Mouse (Mus musculus): ENCODE results near the gene Entpd5. TPM values are rescaled to one million over a fixed set of nuclear protein-coding genes. Genes with fewer than 3 reads are reported as not detected.

Gene Entpd5
- total and polyA plus RNA-seq, 2 experiments from 2014 or later: 14.1 to 15.6 TPM

- no peak for ATAC-seq (ENCODE audit: low FRiP score)
- peaks cover 54% of the 10 kb centered on the region for H3K36me3 ChIP-seq (ENCODE audit: insufficient read depth, low read length)
Observed at GRCm38 (mm10) chr12:84347192-84347591, 61.6 kb downstream of the Entpd5 start.

GRCm38 (mm10) chr12:84336963-84337625 lies 71.7 kb downstream of the Entpd5 start:
- no peak overlapping the region for H3K9ac ChIP-seq (replicated peaks; ENCODE audit: low read length, poor library complexity, severe bottlenecking)
- H3K27me3 ChIP-seq (ENCODE audit: insufficient read depth, low read length): no peaks in the 10 kb centered on the region
- no peak overlapping the region for H3K4me3 ChIP-seq (ENCODE audit: low read depth, low read length)
- no peak overlapping the region for H3K27ac ChIP-seq (ENCODE audit: low read depth, low read length)
- ATAC-seq (ENCODE audit: low FRiP score) (no peak), DNase-seq (ENCODE audit: low spot score) (no peak)
- TF ChIP-seq CTCF (IDR thresholded peaks at IDR 0.05): no peak
- H3K4me1 ChIP-seq (ENCODE audit: insufficient read depth, low read length): no peaks in the 10 kb centered on the region
- H3K4me2 ChIP-seq (ENCODE audit: low read depth, low read length, poor library complexity, severe bottlenecking): no peak overlapping the region
- H3K9me3 ChIP-seq (ENCODE audit: low read length): no peaks in the 10 kb centered on the region
- H3K36me3 ChIP-seq (ENCODE audit: insufficient read depth, low read length): peaks cover 60% of the 10 kb centered on the region
- WGBS: 94% methylated on average over 11 of the region's 11 CpGs

More at GRCm38 (mm10) chr12:84347192-84347591, 61.6 kb downstream of the Entpd5 start:
- TF ChIP-seq CTCF (IDR thresholded peaks at IDR 0.05): peak; percentile 61
- no peaks in the 10 kb centered on the region for H3K9me3 ChIP-seq (ENCODE audit: low read length)
- no peak overlapping the region for H3K4me3 ChIP-seq (ENCODE audit: low read depth, low read length)
- 42% methylated on average over 2 of the region's 2 CpGs for WGBS
- peak; percentile 12 for DNase-seq (ENCODE audit: low spot score)
- no peak overlapping the region for H3K4me2 ChIP-seq (ENCODE audit: low read depth, low read length, poor library complexity, severe bottlenecking)
- no peak overlapping the region for H3K9ac ChIP-seq (replicated peaks; ENCODE audit: low read length, poor library complexity, severe bottlenecking)
- no peaks in the 10 kb centered on the region for H3K4me1 ChIP-seq (ENCODE audit: insufficient read depth, low read length)
- H3K27ac ChIP-seq (ENCODE audit: low read depth, low read length): no peak overlapping the region
- H3K27me3 ChIP-seq (ENCODE audit: insufficient read depth, low read length): no peaks in the 10 kb centered on the region

GRCm38 (mm10) chr12:84327111-84327512 lies 81.7 kb downstream of the Entpd5 start:
- H3K27ac ChIP-seq (ENCODE audit: low read depth, low read length): no peak overlapping the region
- no peak for ATAC-seq (ENCODE audit: low FRiP score)
- WGBS: 93% methylated on average over 4 of the region's 4 CpGs
- no peak overlapping the region for H3K9ac ChIP-seq (replicated peaks; ENCODE audit: low read length, poor library complexity, severe bottlenecking)
- H3K36me3 ChIP-seq (ENCODE audit: insufficient read depth, low read length): peaks cover 22% of the 10 kb centered on the region
- H3K27me3 ChIP-seq (ENCODE audit: insufficient read depth, low read length): no peaks in the 10 kb centered on the region
- no peak for TF ChIP-seq CTCF (IDR thresholded peaks at IDR 0.05)
- no peak overlapping the region for H3K4me2 ChIP-seq (ENCODE audit: low read depth, low read length, poor library complexity, severe bottlenecking)
- DNase-seq (ENCODE audit: low spot score): no peak
- no peaks in the 10 kb centered on the region for H3K4me1 ChIP-seq (ENCODE audit: insufficient read depth, low read length)
- no peak overlapping the region for H3K4me3 ChIP-seq (ENCODE audit: low read depth, low read length)
- H3K9me3 ChIP-seq (ENCODE audit: low read length): no peaks in the 10 kb centered on the region

Other genes with a start within 250 kb of the Entpd5 start
- 8.5 and 15.6 TPM in 2 replicates for gene Elmsan1, start 190.1 kb downstream of the Entpd5 start, total RNA-seq (2014; rRNA removed)
- 2.0 and 3.0 TPM in 2 replicates for gene Elmsan1, start 190.1 kb downstream of the Entpd5 start, polyA plus RNA-seq (2015; fragmentation: Nextera tagmentation; extraction: Ambion mirVana)
- gene Ptgr2, start 123.8 kb downstream of the Entpd5 start, total RNA-seq (2014; rRNA removed): 13.6 and 16.5 TPM in 2 replicates
- gene Ptgr2, start 123.8 kb downstream of the Entpd5 start, polyA plus RNA-seq (2015; fragmentation: Nextera tagmentation; extraction: Ambion mirVana): 18.8 and 19.6 TPM in 2 replicates
- 55.9 and 60.4 TPM in 2 replicates for gene Zfp410, start 92.2 kb downstream of the Entpd5 start, total RNA-seq (2014; rRNA removed)
- gene Zfp410, start 92.2 kb downstream of the Entpd5 start, polyA plus RNA-seq (2015; fragmentation: Nextera tagmentation; extraction: Ambion mirVana): 44.7 and 48.5 TPM in 2 replicates
- 56.6 and 60.9 TPM in 2 replicates for gene Coq6, start 47.4 kb downstream of the Entpd5 start, total RNA-seq (2014; rRNA removed)
- gene Coq6, start 47.4 kb downstream of the Entpd5 start, polyA plus RNA-seq (2015; fragmentation: Nextera tagmentation; extraction: Ambion mirVana): 40.6 and 41.6 TPM in 2 replicates
- 10.4 and 12.5 TPM in 2 replicates for gene Fam161b, start 47.2 kb downstream of the Entpd5 start, total RNA-seq (2014; rRNA removed)
- 11.4 and 14.1 TPM in 2 replicates for gene Fam161b, start 47.2 kb downstream of the Entpd5 start, polyA plus RNA-seq (2015; fragmentation: Nextera tagmentation; extraction: Ambion mirVana)
- gene Bbof1, start within 50 bp of the Entpd5 start, total RNA-seq (2014; rRNA removed): 1.3 and 2.1 TPM in 2 replicates
- 2.4 and 3.2 TPM in 2 replicates for gene Bbof1, start within 50 bp of the Entpd5 start, polyA plus RNA-seq (2015; fragmentation: Nextera tagmentation; extraction: Ambion mirVana)
- 8.8 and 11.7 TPM in 2 replicates for gene Rnf113a2, start 8.2 kb upstream of the Entpd5 start, total RNA-seq (2014; rRNA removed)
- gene Rnf113a2, start 8.2 kb upstream of the Entpd5 start, polyA plus RNA-seq (2015; fragmentation: Nextera tagmentation; extraction: Ambion mirVana): 18.4 and 19.1 TPM in 2 replicates
- 41.3 and 45.4 TPM in 2 replicates for gene Aldh6a1, start 42.0 kb upstream of the Entpd5 start, total RNA-seq (2014; rRNA removed)
- 37.4 and 40.1 TPM in 2 replicates for gene Aldh6a1, start 42.0 kb upstream of the Entpd5 start, polyA plus RNA-seq (2015; fragmentation: Nextera tagmentation; extraction: Ambion mirVana)
- gene Lin52, start 42.4 kb upstream of the Entpd5 start, total RNA-seq (2014; rRNA removed): 33.4 and 67.8 TPM in 2 replicates
- gene Lin52, start 42.4 kb upstream of the Entpd5 start, polyA plus RNA-seq (2015; fragmentation: Nextera tagmentation; extraction: Ambion mirVana): 22.8 and 26.7 TPM in 2 replicates
- gene Vsx2, start 160.7 kb upstream of the Entpd5 start, total RNA-seq (2014; rRNA removed): 1.8 and 3.0 TPM in 2 replicates
- gene Vsx2, start 160.7 kb upstream of the Entpd5 start, polyA plus RNA-seq (2015; fragmentation: Nextera tagmentation; extraction: Ambion mirVana): 0.83 and 1.2 TPM in 2 replicates
- 6.8 and 10.0 TPM in 2 replicates for gene Abcd4, start 208.4 kb upstream of the Entpd5 start, total RNA-seq (2014; rRNA removed)
- gene Abcd4, start 208.4 kb upstream of the Entpd5 start, polyA plus RNA-seq (2015; fragmentation: Nextera tagmentation; extraction: Ambion mirVana): 9.0 and 10.4 TPM in 2 replicates
- gene Vrtn, start 232.0 kb upstream of the Entpd5 start, total RNA-seq (2014; rRNA removed): not detected in 2 replicates
- not detected in 2 replicates for gene Vrtn, start 232.0 kb upstream of the Entpd5 start, polyA plus RNA-seq (2015; fragmentation: Nextera tagmentation; extraction: Ambion mirVana)

All from midbrain, postnatal 0 days (tissue).